Mouse (Mus musculus) MEL (cell line): ENCODE results near the gene Cnn3. TPM values are rescaled to one million over a fixed set of nuclear protein-coding genes. Genes with fewer than 3 reads are reported as not detected.

Source experiments
- DNase-seq: peaks from one replicate; pipeline ENCODE4 v3.0.0; 2011; ENCODE audit warnings: low read depth, low spot score
- H3K27ac ChIP-seq: 2 replicates; pipeline ENCODE4 v1.5.1; 2012; ENCODE audit warnings: low read depth, mild to moderate bottlenecking, control low read depth, low read length, moderate library complexity; ENCODE audit not compliant: control insufficient read depth
- H3K27me3 ChIP-seq, 2 experiments: fragments of 150-350 bp in 1 of 2; sonication (generic) in 1 of 2; 2 replicates each; pipeline ENCODE4 v1.6.1; 2012; ENCODE audit warnings: low read length in 2 of 2, mild to moderate bottlenecking in 2 of 2, improper control_type of control experiment in 1 of 2, moderate library complexity in 1 of 2; ENCODE audit not compliant: insufficient read depth in 2 of 2, control insufficient read depth in 1 of 2
- H3K36me3 ChIP-seq, 2 experiments: 2 replicates each; pipeline ENCODE4 v1.6.1; 2012 to 2014; ENCODE audit warnings: low read length in 2 of 2, improper control_type of control experiment in 1 of 2, inconsistent platforms in 1 of 2, mild to moderate bottlenecking in 1 of 2; ENCODE audit not compliant: insufficient read depth in 2 of 2, control insufficient read depth in 1 of 2
- H3K4me1 ChIP-seq, 2 experiments: fragments of 150-350 bp in 1 of 2; sonication (generic) in 1 of 2; 2 replicates each; pipeline ENCODE4 v1.6.1; 2012; ENCODE audit warnings: low read length in 2 of 2, improper control_type of control experiment in 1 of 2, mild to moderate bottlenecking in 1 of 2; ENCODE audit not compliant: insufficient read depth in 2 of 2, control insufficient read depth in 1 of 2
- H3K4me3 ChIP-seq, 2 experiments: fragments of 150-350 bp in 1 of 2; sonication (generic) in 1 of 2; 2 replicates each; pipeline ENCODE4 v1.5.1; 2012; ENCODE audit warnings: low read depth in 2 of 2, low read length in 2 of 2, mild to moderate bottlenecking in 2 of 2, moderate library complexity in 2 of 2, control low read depth in 1 of 2, improper control_type of control experiment in 1 of 2; ENCODE audit not compliant: control insufficient read depth in 1 of 2, insufficient read depth in 1 of 2
- H3K79me2 ChIP-seq: 2 replicates; pipeline ENCODE4 v1.6.1; 2012; ENCODE audit warnings: mild to moderate bottlenecking, low read length, moderate library complexity; ENCODE audit not compliant: control insufficient read depth, poor library complexity, insufficient read depth
- H3K9ac ChIP-seq: 2 replicates; pipeline ENCODE4 v1.6.1; 2012; ENCODE audit warnings: low read depth, mild to moderate bottlenecking, control low read depth, low read length, moderate library complexity; ENCODE audit not compliant: control insufficient read depth, poor library complexity, severe bottlenecking
- H3K9me3 ChIP-seq: fragments of 150-350 bp; sonication (generic); replicated peaks from 2 replicates; pipeline ENCODE4 v1.6.1; 2012; ENCODE audit warnings: mild to moderate bottlenecking, low read length, improper control_type of control experiment, moderate library complexity; ENCODE audit not compliant: insufficient read depth
- EP300 ChIP-seq, 2 experiments: IDR thresholded peaks; 2 replicates each; pipeline ENCODE4 v1.6.1; 2011; ENCODE audit warnings: improper control_type of control experiment in 2 of 2, low read length in 2 of 2, low read depth in 1 of 2, mild to moderate bottlenecking in 1 of 2
- ETS1 ChIP-seq: IDR thresholded peaks from 2 replicates; pipeline ENCODE4 v1.6.1; 2012; ENCODE audit warnings: low read depth, mild to moderate bottlenecking, inconsistent platforms, low read length, improper control_type of control experiment, moderate library complexity
- GABPA ChIP-seq: IDR thresholded peaks from 2 replicates; pipeline ENCODE4 v1.6.1; 2012; ENCODE audit warnings: low read depth, mild to moderate bottlenecking, inconsistent platforms, low read length, improper control_type of control experiment, moderate library complexity
- GATA1 ChIP-seq: IDR thresholded peaks from 2 replicates; pipeline ENCODE4 v1.6.1; 2011; ENCODE audit warnings: low read depth, low read length, improper control_type of control experiment
- HCFC1 ChIP-seq: IDR thresholded peaks from 2 replicates; pipeline ENCODE4 v1.6.1; 2012; ENCODE audit warnings: low read depth, mild to moderate bottlenecking, inconsistent platforms, low read length, improper control_type of control experiment, moderate library complexity
- JUND ChIP-seq: IDR thresholded peaks from 2 replicates; pipeline ENCODE4 v1.6.1; 2011; ENCODE audit warnings: low read depth, mild to moderate bottlenecking, improper control_type of control experiment, low read length
- KAT2A ChIP-seq: conservative IDR thresholded peaks from 2 replicates; pipeline ENCODE4 v1.6.1; 2012; ENCODE audit warnings: low read depth, low read length, improper control_type of control experiment, inconsistent platforms
- MAFK ChIP-seq: IDR thresholded peaks from 2 replicates; pipeline ENCODE4 v1.6.1; 2011; ENCODE audit warnings: low read depth, mild to moderate bottlenecking, low read length, improper control_type of control experiment, borderline replicate concordance
- MAX ChIP-seq: IDR thresholded peaks from 2 replicates; pipeline ENCODE4 v1.6.1; 2011; ENCODE audit warnings: low read length, improper control_type of control experiment
- MAZ ChIP-seq: IDR thresholded peaks from 2 replicates; pipeline ENCODE4 v1.6.1; 2012; ENCODE audit warnings: low read depth, mild to moderate bottlenecking, inconsistent platforms, low read length, improper control_type of control experiment
- MEF2A ChIP-seq: IDR thresholded peaks from 2 replicates; pipeline ENCODE4 v1.6.1; 2014; ENCODE audit warnings: low read depth, mild to moderate bottlenecking, inconsistent platforms, low read length, improper control_type of control experiment; ENCODE audit not compliant: poor library complexity, insufficient replicate concordance, severe bottlenecking; ENCODE audit errors: extremely low read depth
- MYC ChIP-seq: IDR thresholded peaks from 2 replicates; pipeline ENCODE4 v1.6.1; 2011; ENCODE audit warnings: low read depth, mild to moderate bottlenecking, low read length, improper control_type of control experiment, moderate library complexity
- NRF1 ChIP-seq: IDR thresholded peaks from 2 replicates; pipeline ENCODE4 v1.6.1; 2014; ENCODE audit warnings: low read depth, mild to moderate bottlenecking, inconsistent platforms, low read length, improper control_type of control experiment, moderate library complexity; ENCODE audit not compliant: poor library complexity, insufficient read depth, severe bottlenecking
- POLR2AphosphoS2 ChIP-seq: IDR thresholded peaks from 2 replicates; pipeline ENCODE4 v1.6.1; 2011; ENCODE audit warnings: low read length, improper control_type of control experiment
- POLR2AphosphoS5 ChIP-seq: IDR thresholded peaks from 2 replicates; pipeline ENCODE4 v1.6.1; 2012; ENCODE audit warnings: low read depth, borderline replicate concordance, mild to moderate bottlenecking, inconsistent platforms, low read length, moderate library complexity, mixed read lengths
- RAD21 ChIP-seq: IDR thresholded peaks from 2 replicates; pipeline ENCODE4 v1.6.1; 2011; ENCODE audit warnings: mild to moderate bottlenecking, low read depth, low read length, improper control_type of control experiment
- RCOR1 ChIP-seq: IDR thresholded peaks from 2 replicates; pipeline ENCODE4 v1.6.1; 2012; ENCODE audit warnings: low read depth, mild to moderate bottlenecking, inconsistent platforms, low read length, improper control_type of control experiment
- SIN3A ChIP-seq: IDR thresholded peaks from 2 replicates; pipeline ENCODE4 v1.6.1; 2012; ENCODE audit warnings: low read length, improper control_type of control experiment, inconsistent platforms
- TAL1 ChIP-seq: IDR thresholded peaks from 2 replicates; pipeline ENCODE4 v1.6.1; 2012; ENCODE audit warnings: mild to moderate bottlenecking, inconsistent platforms, low read length, moderate library complexity, mixed read lengths
- TBP ChIP-seq: IDR thresholded peaks from 2 replicates; pipeline ENCODE4 v1.8.0; 2011; ENCODE audit warnings: low read depth, low read length, improper control_type of control experiment
- USF1 ChIP-seq: IDR thresholded peaks from 2 replicates; pipeline ENCODE4 v1.6.1; 2014; ENCODE audit warnings: low read depth, mild to moderate bottlenecking, inconsistent platforms, low read length, improper control_type of control experiment, moderate library complexity
- USF2 ChIP-seq, 2 experiments: IDR thresholded peaks; 2 replicates each; pipeline ENCODE4 v1.6.1; 2011 to 2012; ENCODE audit warnings: improper control_type of control experiment in 2 of 2, low read length in 2 of 2, borderline replicate concordance in 1 of 2, inconsistent platforms in 1 of 2, low read depth in 1 of 2, mild to moderate bottlenecking in 1 of 2; ENCODE audit not compliant: insufficient read depth in 1 of 2
- ZC3H11A ChIP-seq: IDR thresholded peaks from 2 replicates; pipeline ENCODE4 v1.6.1; 2012; ENCODE audit warnings: low read depth, mild to moderate bottlenecking, inconsistent platforms, low read length, improper control_type of control experiment
- ZKSCAN1 ChIP-seq: IDR thresholded peaks from 2 replicates; pipeline ENCODE4 v1.6.1; 2012; ENCODE audit warnings: low read depth, mild to moderate bottlenecking, inconsistent platforms, low read length, improper control_type of control experiment, moderate library complexity
- polyA plus RNA-seq, 2 experiments: library from polyadenylated mRNA; stranded (reverse) in 1 of 2; unstranded in 1 of 2; fragments of >175 nt in 1 of 2; fragments of >200 nt in 1 of 2; gene quantifications; 2 replicates each; pipeline versions ENCODE4 v1.2.1 to v1.2.4; 2012; ENCODE audit warnings: low replicate concordance in 2 of 2, low read depth in 1 of 2; ENCODE audit not compliant: insufficient read length in 2 of 2, insufficient read depth in 1 of 2, missing spikeins in 1 of 2
- total RNA-seq: library from RNA; depleted of rRNA; stranded (reverse); fragments of 300-350 nt; gene quantifications from 2 replicates; pipeline ENCODE4 v1.2.3, GENCODE M21; 2012

Cnn3 gene
- total and polyA plus RNA-seq, 3 experiments, result not detected

DNA sequence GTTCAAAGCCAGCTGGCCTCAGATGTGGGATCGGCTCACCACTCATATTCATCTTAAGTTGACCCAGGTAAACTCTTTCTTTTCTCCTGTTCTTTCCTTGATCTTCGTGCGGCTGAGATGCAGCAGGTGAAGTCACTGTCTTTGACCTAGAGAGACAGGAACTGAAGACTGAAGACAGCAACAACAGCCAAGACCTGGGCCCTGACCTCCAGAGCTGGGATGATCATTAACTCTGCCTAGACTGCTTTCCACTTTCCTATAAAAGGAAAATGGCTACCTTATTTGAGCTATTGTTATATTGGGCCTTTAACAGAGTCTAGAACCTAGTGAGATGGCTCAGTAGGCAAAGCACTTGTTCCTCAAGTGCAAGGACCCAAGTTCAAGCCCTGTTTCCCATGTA is 17.9 kb upstream of the Cnn3 start:
- Histone ChIP-seq H3K9ac (no peak overlapping the region), H3K9me3 (no peaks in the 10 kb centered on the region), H3K4me1 (no peaks in the 10 kb centered on the region), H3K27ac (no peak overlapping the region), H3K27me3 (no peaks in the 10 kb centered on the region; a peak in 1 of 4 replicates), H3K79me2 (no peaks in the 10 kb centered on the region), H3K36me3 (no peaks in the 10 kb centered on the region), H3K4me3 (no peak overlapping the region)
- DNase-seq, result no peak
- TF ChIP-seq SIN3A (no peak), JUND (no peak), TAL1 (no peak), EP300 (IDR thresholded peaks at IDR 0.05; ENCODE audit: low read depth in 1 of 2, low read length in 2 of 2) (no peak), ZKSCAN1 (no peak), ZC3H11A (no peak), GABPA (no peak), MAZ (no peak), RCOR1 (no peak), KAT2A (no peak), USF2 (IDR thresholded peaks at IDR 0.05; ENCODE audit: borderline replicate concordance in 1 of 2, insufficient read depth in 1 of 2, low read depth in 1 of 2, low read length in 2 of 2) (no peak), TBP (no peak), NRF1 (no peak), MAFK (no peak), RAD21 (no peak), ETS1 (no peak)

DNA sequence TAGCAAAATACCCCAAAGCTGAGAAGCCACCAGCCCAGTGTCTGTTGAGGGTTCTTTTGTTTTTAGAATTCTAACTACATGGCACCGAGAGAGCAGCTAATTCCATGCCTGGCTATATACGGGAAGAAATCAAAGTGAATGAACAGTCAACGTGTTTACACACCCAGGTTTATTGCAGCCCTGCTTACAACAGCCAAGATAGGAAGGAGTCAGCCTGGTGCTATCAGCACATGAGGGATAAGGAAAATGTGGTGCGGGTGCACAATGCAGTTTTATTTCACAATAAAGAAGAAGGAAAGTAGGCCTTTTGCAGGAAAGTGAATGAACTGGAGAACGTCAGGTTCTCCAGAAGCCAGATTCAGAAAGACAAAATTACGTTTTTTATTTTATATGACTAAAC is 14.8 kb upstream of the Cnn3 start:
- Histone ChIP-seq H3K27me3 (no peaks in the 10 kb centered on the region; a peak in 1 of 4 replicates), H3K9ac (no peak overlapping the region), H3K9me3 (no peaks in the 10 kb centered on the region), H3K4me1 (no peaks in the 10 kb centered on the region), H3K36me3 (no peaks in the 10 kb centered on the region), H3K27ac (no peak overlapping the region), H3K4me3 (no peak overlapping the region), H3K79me2 (no peaks in the 10 kb centered on the region)
- TF ChIP-seq HCFC1 (no peak), MEF2A (no peak), KAT2A (no peak), MAZ (no peak), RCOR1 (no peak), EP300 (IDR thresholded peaks at IDR 0.05; ENCODE audit: low read depth in 1 of 2, low read length in 2 of 2) (no peak), POLR2AphosphoS2 (no peak), USF1 (no peak), POLR2AphosphoS5 (no peak), MAX (no peak), GATA1 (no peak), MYC (no peak)
- DNase-seq, result no peak
